Mouse (Mus musculus): ENCODE data around the gene Mindy4.

The Mindy4 gene

GRCm38 (mm10) chr6:55299917-55300316 is 96.7 kb downstream of the Mindy4 start:
- no peak for DNase-seq (ENCODE audit: low spot score in 2 of 2)

- no peak for DNase-seq (ENCODE audit: low spot score in 2 of 2)
Measured at GRCm38 (mm10) chr6:55300704-55301103, 97.5 kb downstream of the Mindy4 start.

DNA sequence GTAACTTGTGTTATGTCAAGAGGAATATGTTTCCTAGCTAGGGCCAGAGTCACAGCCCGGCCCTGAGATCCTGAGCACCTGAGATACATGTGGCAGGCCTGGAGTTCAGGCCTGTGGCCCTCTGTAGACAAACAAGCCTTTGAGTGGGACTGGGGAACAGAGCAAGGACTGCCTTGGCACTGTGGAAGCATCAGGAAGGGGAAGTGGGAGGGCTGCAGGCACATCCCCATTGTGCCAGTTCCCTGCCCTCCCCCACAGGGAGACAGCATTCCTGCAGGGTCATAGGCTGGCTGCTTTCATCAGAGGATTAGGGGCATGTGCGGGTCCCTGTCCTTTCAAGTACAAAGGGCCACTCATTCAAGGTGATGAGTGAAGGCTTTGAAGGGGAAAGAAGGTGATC is 107.0 kb downstream of the Mindy4 start:
- DNase-seq (ENCODE audit: low spot score in 2 of 2), result no peak

DNA sequence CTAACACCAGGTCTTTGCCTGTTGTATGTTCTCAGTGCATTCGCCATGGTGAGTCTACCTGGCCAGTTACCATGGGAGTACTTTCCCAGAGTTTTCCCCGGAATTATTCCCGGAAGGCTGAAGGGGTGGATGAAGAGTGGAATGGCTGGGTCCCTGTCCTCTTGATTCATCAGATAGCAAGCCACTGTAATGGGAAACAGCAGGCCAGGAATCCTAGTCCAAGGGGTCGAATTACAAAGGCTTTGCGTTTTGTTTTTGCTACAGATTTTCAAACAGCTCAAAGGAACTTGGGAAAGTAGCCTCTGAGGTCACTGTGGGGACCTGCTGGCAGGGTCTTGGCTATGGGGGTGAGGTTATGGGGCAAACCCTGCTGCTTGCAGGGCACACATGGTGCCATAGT is 108.8 kb downstream of the Mindy4 start:
- no peak for DNase-seq (ENCODE audit: low spot score in 2 of 2)

DNA sequence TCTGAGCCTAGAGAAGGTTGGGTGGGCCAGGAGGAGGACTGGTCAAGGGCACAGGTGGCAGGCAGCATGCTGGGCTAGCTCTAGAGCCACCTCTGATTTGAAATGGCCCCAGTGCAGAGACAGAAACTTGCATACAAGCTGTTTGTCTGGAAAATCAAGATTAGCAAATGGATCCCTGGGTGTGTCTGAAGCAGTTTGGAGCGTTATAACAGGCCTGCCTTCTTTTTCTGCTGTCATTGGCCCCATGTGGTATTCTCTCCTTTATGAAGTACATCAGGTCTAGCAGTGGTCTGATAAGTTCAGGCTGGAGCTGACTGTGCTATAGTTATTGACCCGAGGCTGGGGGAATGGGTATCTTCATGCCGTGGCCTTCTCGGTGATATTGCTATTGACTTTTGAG is 110.7 kb downstream of the Mindy4 start:
- no peak for DNase-seq (ENCODE audit: low spot score in 2 of 2)

DNA sequence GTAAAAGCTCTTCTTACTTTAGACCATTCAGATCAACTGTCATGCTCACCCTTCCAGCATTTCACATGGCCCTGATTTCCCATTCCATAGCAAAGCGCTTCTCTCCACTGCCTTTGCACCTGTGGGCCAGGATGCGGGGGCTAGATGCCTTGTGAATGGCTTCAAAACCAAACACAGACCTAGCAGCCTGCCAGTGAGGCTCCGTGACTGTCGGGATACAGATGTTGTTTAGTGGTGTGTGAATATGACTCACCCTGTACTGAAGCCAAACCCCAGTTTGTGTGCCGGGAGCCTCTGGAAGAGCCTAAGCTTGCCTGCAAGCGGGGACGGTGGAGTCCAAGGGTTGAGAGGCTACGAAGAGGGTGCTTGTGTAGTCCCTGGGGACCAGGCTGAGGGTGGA is 111.4 kb downstream of the Mindy4 start:
- no peak for DNase-seq (ENCODE audit: low spot score in 2 of 2)

DNA sequence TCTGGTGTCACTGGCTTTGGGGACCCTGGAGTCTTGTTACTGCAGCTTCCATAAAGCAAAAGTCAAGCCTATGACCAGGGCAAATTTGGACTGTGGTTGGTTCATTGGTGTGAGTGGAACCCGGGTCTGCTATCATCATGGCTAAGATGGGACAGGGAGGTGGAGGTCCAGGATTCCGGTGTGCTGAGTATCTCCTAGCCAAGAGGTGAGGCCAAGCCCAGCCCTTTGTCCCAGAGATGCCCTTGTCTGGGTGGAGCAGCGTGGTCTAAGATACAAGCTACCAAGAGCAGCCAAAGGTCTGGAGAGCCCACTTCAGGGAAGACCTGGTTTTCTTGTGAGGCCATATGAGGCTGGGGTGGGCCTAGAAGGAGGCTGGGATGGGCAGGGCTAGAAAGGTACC is 115.4 kb downstream of the Mindy4 start:
- no peak for DNase-seq (ENCODE audit: low spot score in 2 of 2)

DNA sequence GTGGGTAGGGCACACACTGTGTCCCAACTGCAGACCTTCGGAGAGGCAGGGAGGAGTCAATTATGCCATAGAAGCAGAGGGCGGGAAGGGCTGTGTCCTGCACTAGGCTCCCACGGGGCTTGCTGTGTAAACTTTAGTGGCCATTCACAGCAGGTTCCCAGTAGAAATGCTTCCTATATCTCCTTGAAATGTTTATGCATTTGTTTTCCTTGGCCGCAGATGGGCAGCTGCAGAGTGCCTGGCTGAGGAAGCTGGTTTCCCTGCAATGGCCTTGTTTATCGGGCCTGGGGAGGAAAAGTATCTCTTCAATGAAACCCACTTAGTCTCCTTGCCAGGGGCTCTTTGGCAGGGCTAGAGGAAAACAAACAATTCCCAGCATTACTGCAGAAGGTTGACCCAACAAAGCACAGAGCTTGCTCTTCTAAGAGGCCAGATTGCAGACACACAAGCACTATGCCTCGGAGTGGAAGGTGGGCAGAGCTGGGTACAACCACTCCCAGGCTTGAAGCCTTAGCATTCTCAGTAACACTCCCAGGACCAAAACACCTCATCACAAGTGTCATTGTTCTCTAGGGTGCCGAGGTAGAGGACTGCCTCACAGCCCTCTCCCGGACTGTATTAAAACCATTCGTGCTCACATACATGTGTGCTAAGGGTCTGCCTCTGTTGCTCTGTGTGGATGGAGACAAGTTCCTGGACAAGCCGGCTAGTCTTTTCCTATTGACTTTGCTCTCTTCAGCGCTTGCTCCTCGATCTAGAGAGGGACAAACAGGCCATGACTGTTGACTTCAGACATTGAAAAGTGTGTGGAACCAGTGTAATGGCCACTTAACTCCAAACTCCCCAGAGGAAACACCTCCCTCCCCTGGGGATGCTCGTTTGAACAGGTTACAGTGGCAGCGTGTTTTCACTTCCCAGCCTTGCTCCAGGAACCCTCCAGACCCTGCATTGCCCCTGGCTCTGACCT is 116.7 kb downstream of the Mindy4 start:
- no peak for DNase-seq (ENCODE audit: low spot score in 2 of 2)

- no peak for DNase-seq (ENCODE audit: low spot score in 2 of 2)
Measured at GRCm38 (mm10) chr6:55320894-55321293, 117.7 kb downstream of the Mindy4 start.

GRCm38 (mm10) chr6:55321518-55321917 is 118.3 kb downstream of the Mindy4 start:
- DNase-seq (ENCODE audit: low spot score in 2 of 2), result no peak

- DNase-seq (ENCODE audit: low spot score in 2 of 2), result no peak
Measured at GRCm38 (mm10) chr6:55322980-55323379, 119.8 kb downstream of the Mindy4 start.

GRCm38 (mm10) chr6:55323908-55324634 is 120.9 kb downstream of the Mindy4 start:
- no peak for DNase-seq (ENCODE audit: low spot score in 2 of 2)

DNA sequence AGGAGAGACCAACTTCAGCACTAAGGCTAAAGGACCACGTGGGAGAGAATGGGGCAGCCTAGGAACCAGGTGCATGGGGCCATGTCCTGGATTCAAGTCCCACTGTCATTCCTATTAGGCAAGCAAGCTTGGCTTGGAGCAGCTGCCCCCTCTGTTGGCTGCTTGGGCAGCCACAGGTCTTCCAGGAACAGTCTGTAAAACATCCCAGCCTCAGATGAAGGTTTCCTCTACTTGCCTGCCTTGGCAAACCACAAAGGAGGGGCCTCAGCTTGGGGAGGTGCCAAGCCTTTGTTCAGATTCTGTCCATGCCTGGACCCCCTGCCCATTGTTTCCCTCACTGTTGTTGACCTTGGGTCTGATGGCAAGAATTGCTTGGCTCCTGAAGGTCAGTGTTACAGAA is 121.6 kb downstream of the Mindy4 start:
- DNase-seq (ENCODE audit: low spot score in 2 of 2), result no peak

- DNase-seq (ENCODE audit: low spot score in 2 of 2), result no peak
Measured at GRCm38 (mm10) chr6:55326299-55326698, 123.1 kb downstream of the Mindy4 start.

GRCm38 (mm10) chr6:55327326-55327725 is 124.1 kb downstream of the Mindy4 start:
- DNase-seq (ENCODE audit: low spot score in 2 of 2), result no peak

GRCm38 (mm10) chr6:55328179-55328578 is 125.0 kb downstream of the Mindy4 start:
- no peak for DNase-seq (ENCODE audit: low spot score in 2 of 2)

DNA sequence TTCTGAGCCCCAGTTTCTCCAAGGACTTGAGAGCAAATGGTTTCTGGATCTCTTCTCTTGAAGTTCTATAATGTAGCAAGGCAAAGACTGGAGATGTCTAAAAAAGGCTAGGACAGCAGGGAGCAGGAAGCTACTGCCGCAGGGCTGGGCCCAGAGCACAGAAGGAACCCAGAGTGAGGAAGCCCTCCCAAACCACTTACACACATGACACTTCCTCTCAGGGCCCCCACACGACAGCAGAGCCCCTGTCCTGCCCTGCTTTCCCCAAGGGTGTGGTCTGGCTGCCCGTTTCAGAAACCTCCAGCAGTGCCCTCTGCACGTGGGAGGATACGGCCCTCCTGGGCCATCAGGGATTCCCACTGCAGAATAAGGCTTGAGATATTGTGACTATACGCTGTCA is 128.1 kb downstream of the Mindy4 start:
- DNase-seq (ENCODE audit: low spot score in 2 of 2), result no peak

GRCm38 (mm10) chr6:55332100-55332772 is 129.1 kb downstream of the Mindy4 start:
- no peak for DNase-seq (ENCODE audit: low spot score in 2 of 2)

DNA sequence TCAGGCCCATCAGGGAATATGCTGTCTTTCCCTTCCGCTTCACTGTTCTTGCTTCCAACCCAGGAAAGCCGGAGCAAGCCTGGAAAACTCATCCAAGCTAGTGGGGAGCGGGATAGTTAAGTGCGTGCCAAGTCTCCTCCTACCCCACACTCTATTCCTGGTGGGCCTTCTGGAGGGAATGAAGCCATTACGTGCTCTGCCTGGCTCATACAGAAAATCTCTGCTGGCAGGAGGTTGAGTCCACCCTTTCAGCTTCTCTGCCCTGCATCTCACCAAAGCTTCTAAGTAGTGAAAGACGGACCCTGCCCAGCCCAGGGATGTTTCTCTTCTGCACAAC is 129.6 kb downstream of the Mindy4 start:
- DNase-seq (ENCODE audit: low spot score in 2 of 2), result no peak

DNA sequence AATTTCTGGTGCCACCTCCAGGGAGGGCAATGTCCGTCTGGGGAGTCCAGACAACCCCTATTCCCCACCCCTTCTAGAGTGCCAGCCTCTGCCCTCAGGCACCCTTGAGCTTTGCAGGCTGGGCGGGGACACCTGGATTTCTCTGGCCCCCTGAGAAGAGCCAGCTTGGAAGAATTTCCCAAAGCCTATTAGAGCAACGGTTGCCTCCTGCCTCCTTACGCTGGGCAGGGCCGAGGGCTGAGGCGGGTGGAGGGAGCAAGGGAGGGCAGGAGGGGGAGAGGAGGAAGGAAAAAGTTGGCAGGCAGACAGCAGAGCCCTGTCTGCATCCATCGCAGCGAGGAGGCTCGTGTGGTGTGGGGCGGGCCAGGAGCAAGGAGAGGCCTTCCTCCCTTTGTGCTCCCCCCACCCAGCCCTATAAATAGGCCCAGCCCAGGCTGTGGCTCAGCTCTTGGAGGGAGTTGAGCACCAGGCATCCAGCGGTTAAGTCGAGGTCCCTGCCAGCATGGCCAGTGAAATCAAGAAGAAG is 132.9 kb downstream of the Mindy4 start, which contains the start of gene Aqp1:
Aqp1 (plus strand) TSS at position 444 of the 526 bp plus-strand sequence.
- no peak for DNase-seq (ENCODE audit: low spot score in 2 of 2)

DNA sequence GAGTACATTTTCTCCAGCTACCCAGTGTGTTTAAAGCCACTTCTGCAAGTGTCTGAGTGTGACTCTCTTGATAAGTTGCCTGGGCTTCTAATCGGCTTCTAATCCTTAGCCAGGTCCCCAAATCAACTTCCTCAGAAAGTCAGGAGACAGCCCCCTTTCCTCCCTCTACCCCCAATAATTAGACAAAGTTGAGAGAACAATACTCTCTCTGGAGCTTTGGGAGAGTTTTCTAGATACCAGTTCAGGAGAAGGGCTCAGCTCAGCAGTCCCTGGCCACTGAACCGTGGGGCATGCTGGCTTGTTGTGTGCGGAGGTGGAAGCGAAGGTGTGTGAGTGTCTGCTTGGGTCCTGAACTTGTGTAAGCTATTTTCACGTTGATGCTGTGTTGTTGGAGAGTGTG is 134.1 kb downstream of the Mindy4 start:
- DNase-seq (ENCODE audit: low spot score in 2 of 2), result no peak

DNA sequence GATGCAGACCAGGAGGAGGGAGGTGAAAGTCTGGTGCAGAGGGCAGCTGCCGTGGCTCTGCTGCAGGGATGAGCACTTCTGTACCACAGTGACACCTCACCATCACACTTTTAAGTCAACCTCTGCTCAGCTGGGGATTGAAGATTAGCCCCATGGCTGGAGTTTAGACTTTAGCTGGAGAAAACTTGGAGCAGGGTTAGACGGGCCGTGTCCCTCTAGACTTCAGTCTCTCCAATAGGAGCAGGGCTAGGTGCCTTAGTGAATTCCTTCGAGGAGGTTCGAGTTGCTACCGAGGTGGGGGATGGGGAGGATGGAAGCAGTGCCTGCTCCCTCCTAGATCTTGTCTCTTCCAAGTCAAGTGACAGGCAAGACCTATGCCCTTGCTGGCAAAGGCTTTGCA is 134.9 kb downstream of the Mindy4 start:
- no peak for DNase-seq (ENCODE audit: low spot score in 2 of 2)
